Mouse (Mus musculus) splenic B cell, adult 2 months (primary cell): ENCODE data around the gene Zc3h10.
A peak's percentile ranks its signal among the peaks of the same experiment; 100 is the strongest.
"Not testable (repeated sequence)": the region's sequence is repeated elsewhere in the genome, so short reads cannot be mapped to it uniquely, and the experiment has no call there.

Experiments
- DNase-seq: peaks from one replicate; pipeline ENCODE4 v3.0.0-alpha.2; 2011; ENCODE audit warnings: low read depth, low spot score
- H3K27me3 ChIP-seq: 2 replicates; pipeline ENCODE4 v1.6.1; 2012; ENCODE audit warnings: mild to moderate bottlenecking, low read length, moderate library complexity, mixed read lengths; ENCODE audit not compliant: control insufficient read depth, poor library complexity, insufficient read depth, severe bottlenecking
- H3K36me3 ChIP-seq: 2 replicates; pipeline ENCODE4 v1.6.1; 2012; ENCODE audit warnings: mild to moderate bottlenecking, low read length, moderate library complexity, mixed read lengths; ENCODE audit not compliant: control insufficient read depth, poor library complexity, insufficient read depth, severe bottlenecking

The Zc3h10 gene

DNA sequence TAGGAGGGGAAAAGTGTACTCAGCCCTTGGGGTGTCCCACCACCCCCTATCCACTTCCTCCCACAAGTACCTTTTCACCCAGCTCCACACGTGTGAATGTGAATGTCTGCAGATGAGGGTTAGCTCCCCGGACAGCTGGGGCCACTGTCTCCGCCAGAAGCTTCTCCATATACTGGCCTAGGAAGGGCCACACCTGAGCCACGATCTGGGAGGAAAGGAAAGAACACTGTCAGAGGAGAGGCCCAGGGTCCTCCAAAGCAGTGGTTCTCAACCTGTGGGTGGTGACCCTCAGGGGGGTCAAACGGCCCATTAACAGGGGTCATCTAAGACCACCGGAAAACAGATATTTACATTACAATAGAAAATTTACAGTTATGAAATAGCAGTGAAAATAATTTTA lies 25.2 kb downstream of the Zc3h10 start:
- H3K27me3 ChIP-seq, result no peaks in the 10 kb centered on the region
- no peak for DNase-seq
- H3K36me3 ChIP-seq, result peaks cover 15% of the 10 kb centered on the region

DNA sequence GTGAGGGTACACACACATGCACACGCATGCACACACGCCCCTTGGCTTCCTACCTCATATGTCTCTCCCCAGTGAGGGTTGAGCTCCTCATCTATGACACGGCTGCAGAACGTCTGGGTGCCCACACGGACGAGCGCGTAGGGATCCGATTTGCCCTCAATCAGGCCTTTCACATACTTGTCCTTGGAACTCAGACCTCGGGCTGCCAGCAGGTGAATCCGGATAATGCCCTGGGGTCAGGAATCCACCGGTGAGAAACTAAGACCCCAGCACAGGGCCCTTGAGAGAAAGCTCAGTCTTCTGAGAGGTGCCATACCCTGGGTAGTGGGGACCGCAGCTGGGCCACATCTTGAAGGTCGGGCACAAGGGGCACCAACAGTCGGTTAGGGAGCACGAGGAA lies 27.0 kb downstream of the Zc3h10 start:
- Histone ChIP-seq H3K27me3 (no peaks in the 10 kb centered on the region), H3K36me3 (peaks cover 21% of the 10 kb centered on the region)
- DNase-seq, result no peak

DNA sequence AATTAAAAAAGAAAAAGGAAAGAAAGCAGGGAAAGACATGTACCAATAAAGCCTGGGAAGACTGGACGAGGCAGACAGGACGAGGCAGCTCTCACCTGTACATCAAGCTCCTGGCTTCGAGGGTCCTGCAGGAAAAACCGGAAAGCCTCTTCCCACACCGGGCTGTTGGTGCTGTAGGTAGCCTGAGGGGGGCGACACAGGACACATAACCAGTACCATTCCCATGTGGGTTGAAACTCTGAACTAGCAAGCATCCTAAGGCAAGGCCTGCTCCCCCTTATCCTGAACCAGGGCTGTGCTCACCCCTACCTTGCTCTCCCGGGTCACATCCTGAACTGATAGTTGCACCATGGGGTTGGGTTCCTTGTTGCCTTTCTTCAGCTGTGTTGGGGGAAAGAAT lies 28.7 kb downstream of the Zc3h10 start:
- no peaks in the 10 kb centered on the region for H3K27me3 ChIP-seq
- peak; percentile 59 for DNase-seq
- peaks cover 23% of the 10 kb centered on the region for H3K36me3 ChIP-seq

DNA sequence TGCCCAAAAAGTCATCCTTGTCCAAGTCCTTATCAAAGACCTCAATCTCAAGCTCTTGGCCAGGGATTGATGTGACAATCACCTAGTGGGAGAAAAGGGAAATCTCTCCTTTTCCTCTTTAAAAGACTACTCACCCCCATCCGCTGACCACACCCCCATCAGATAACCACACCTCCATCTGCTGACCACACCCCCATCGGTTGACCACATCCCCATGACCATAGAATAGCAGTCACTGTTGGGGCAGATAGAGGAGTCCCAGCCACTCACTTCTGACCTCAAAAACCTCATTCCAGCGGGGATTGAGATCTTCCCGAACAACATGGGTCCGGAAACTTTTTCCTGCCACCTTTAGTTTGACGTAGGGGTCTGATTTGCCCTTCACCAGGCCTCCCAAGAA lies 30.9 kb downstream of the Zc3h10 start:
- no peak for DNase-seq
- no peaks in the 10 kb centered on the region for H3K27me3 ChIP-seq
- peaks cover 25% of the 10 kb centered on the region for H3K36me3 ChIP-seq

- Histone ChIP-seq H3K36me3 (peaks cover 31% of the 10 kb centered on the region), H3K27me3 (no peaks in the 10 kb centered on the region)
- DNase-seq, result no peak
Measured at GRCm38 (mm10) chr10:128516029-128516428, 31.5 kb downstream of the Zc3h10 start.

GRCm38 (mm10) chr10:128515044-128515443 lies 32.5 kb downstream of the Zc3h10 start:
- Histone ChIP-seq H3K36me3 (peaks cover 27% of the 10 kb centered on the region), H3K27me3 (no peaks in the 10 kb centered on the region)
- no peak for DNase-seq

DNA sequence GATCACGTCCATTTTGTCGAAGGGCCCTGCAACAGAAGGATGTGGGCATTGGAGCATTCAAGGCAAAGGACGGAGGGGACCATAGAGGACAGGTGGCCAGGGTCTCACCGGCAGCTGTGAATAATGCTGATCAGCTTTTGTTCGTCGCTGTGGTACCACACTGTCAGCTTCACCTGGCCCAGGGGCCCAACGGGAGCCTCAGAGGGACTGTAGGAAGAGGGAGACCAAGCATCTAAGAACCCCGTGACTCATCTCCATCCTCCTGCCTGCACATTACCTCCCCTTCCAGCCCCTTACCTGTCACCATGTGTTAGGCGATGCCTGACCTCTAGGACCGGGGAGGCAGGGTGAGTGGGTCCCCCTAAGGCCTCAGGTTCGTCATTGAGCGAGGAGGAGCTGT lies 35.8 kb downstream of the Zc3h10 start:
- Histone ChIP-seq H3K27me3 (no peaks in the 10 kb centered on the region), H3K36me3 (peaks cover 25% of the 10 kb centered on the region)
- DNase-seq, result no peak

DNA sequence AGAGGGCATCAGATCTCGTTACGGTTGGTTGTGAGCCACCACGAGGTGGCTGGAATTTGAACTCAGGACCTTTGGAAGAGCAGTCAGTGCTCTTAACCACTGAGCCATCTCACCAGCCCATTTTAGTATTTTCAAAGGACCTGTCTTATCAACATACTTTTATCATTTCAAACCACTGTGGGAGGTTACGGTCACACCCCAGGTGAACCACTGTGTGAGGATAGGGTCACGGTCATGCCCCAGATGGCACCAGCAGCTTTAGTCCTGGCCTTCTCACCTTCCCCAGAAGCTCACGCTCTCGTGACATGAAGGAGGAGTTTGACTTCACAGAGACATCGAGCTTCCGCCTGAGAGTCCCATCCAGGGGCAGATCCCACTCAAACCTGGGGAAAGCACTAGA lies 36.4 kb downstream of the Zc3h10 start:
- H3K27me3 ChIP-seq, result no peaks in the 10 kb centered on the region
- H3K36me3 ChIP-seq, result peaks cover 21% of the 10 kb centered on the region
- no peak for DNase-seq

DNA sequence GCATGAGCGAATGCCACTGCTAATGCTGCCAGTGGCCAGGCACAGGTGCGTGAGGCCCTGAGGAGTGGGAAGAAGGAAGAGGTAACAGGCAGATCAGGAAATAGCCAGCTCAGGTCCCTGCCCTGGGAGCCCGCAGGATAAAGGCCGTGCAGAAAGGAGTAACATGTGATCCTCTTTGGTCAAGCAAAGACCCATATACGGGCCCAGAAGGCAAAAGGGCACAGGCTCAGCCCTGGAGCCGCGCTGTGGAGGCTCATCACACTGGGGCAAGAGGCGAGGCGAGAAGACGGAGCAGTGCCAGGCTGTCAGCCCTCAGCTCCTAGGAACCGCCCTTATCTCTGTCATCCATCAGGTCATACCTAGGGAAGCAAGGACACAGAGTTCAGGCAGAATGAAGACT lies 37.3 kb downstream of the Zc3h10 start:
- Histone ChIP-seq H3K27me3 (no peaks in the 10 kb centered on the region), H3K36me3 (peaks cover 18% of the 10 kb centered on the region)
- DNase-seq, result no peak

GRCm38 (mm10) chr10:128509831-128510230 lies 37.7 kb downstream of the Zc3h10 start:
- H3K27me3 ChIP-seq, result no peaks in the 10 kb centered on the region
- peaks cover 18% of the 10 kb centered on the region for H3K36me3 ChIP-seq
- no peak for DNase-seq

- Histone ChIP-seq H3K27me3 (no peaks in the 10 kb centered on the region), H3K36me3 (peaks cover 18% of the 10 kb centered on the region)
- no peak for DNase-seq
Measured at GRCm38 (mm10) chr10:128509203-128509602, 38.4 kb downstream of the Zc3h10 start.

DNA sequence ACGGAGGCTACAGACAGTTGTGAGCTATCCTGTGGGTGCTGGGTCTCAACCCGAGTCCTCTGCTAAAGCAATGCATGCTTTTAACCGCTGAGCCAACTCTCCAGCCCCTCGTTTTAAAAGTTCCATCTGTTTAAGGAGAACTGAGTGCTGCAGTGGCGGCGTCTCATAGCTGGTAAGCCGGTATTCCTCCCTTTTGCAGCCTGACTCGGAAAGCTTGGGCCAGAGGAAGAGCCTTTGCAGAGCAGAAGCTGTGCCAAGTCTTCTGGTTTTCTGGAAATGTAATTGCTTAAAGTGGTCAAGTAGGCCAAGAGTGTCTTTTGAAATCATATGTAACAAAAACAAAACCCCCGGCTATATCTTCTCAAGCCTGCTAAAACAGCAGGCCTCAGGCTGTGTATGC lies 39.3 kb downstream of the Zc3h10 start:
- Histone ChIP-seq H3K36me3 (peaks cover 16% of the 10 kb centered on the region), H3K27me3 (no peaks in the 10 kb centered on the region)
- no peak for DNase-seq

- peak; percentile 23 for DNase-seq
- Histone ChIP-seq H3K27me3 (no peaks in the 10 kb centered on the region), H3K36me3 (peaks cover 5% of the 10 kb centered on the region)
Measured at GRCm38 (mm10) chr10:128505974-128506373, 41.6 kb downstream of the Zc3h10 start.

DNA sequence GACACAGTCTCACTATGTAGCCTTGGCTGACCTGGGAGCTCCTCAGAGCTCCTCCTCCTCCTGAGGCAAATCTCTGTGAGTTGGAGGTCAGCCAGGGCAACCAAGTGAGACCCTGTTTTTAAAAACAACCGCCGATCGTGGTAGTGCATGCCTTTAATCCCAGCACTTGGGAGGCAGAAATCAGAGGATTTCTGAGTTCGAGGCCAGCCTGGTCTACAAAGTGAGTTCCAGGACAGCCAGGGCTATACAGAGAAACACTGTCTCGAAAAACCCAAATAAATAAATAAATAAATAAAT lies 42.3 kb downstream of the Zc3h10 start:
- DNase-seq, H3K36me3 ChIP-seq, H3K27me3 ChIP-seq: not testable (repeated sequence)

DNA sequence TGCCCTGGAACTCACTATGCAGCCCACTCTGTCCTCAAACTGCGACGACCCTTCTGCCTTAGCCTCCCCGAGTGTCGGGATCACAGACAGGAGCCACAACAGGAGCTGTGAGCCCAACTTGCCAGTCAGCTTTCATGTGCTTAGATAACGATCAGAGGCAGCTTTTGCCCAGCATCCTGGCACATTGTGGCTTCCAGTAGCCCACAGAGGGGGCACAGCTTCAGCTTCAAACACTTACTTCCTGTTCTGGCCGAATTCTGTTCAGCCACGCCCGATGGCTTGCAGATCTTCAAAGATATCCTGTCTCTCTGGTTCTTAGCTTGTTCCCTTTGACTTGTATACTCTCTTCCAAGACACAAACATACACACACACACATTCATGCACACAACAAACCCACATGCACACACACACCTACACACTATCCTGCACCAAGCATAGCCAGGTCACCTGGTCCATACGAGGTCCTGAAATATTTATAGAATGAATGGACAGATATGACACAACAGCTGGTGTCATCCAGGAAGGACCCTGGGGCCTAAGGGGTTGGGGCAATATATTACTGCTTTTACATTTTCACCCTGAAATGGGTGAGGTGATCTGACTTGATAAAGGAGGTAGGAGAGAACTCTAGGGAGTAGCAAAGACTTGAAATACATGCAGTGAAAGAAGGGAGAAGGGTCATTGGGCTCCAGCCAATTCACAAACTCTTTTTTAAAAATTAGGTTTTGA lies 42.8 kb downstream of the Zc3h10 start:
- DNase-seq, result peak; percentile 55
- peaks cover 2% of the 10 kb centered on the region; the same call in 1 of the 2 replicates for H3K36me3 ChIP-seq
- H3K27me3 ChIP-seq, result no peaks in the 10 kb centered on the region

DNA sequence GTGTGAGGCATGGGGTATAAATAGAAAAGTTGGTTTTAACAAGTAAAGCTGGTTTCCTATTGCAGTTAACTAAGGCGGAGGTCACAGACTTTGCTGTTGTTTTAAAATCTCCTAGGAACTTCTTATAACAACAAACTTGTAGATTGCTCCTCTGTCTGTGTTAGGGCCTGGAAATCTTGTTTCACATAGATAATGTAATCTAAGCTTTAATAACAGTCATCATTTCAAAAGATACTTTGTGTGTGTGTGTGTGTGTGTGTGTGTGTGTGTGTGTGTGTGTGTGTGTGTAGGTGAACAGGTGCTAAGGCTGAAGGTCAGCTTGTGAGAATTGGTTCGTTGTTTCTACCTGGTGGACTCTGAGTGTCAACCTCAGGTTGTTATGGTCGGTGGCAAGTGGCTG lies 43.6 kb downstream of the Zc3h10 start:
- Histone ChIP-seq H3K27me3 (no peaks in the 10 kb centered on the region), H3K36me3 (no peaks in the 10 kb centered on the region)
- DNase-seq, result no peak
